Mouse (Mus musculus): ENCODE measurements around the gene Slc37a3. TPM values are rescaled to one million over a fixed set of nuclear protein-coding genes. Genes with fewer than 3 reads are reported as not detected.
"Not testable (repeated sequence)": the region's sequence is repeated elsewhere in the genome, so short reads cannot be mapped to it uniquely, and the experiment has no call there.

Gene Slc37a3
- total RNA-seq (2022) = 10 to 100 TPM; 54.8 to 74.2 (median 64.4) TPM

DNA sequence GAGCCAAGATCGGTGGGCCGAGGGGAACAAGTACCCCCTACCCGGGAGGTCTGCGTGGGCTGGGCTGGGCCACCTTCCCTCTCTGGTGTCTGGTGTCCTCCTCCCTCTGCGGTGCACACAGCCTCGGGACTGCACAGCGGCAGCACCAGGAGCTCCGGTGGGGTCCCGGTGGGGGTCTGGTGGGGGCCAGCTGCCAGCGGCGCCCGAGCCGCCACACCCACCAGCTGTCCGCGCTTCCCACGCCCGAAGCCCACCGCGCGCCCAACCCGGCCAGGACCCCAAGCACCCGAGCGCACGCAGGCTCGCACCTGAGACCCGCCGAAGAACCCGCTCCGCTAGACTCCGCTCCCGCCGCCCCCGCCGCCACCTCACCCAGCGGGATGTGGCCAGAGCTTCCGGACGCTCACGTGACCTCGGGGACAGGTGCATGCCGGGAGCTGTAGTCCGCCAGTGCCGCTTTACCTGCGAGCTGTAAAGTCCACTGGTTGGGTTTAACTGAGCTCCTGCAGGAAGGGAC is at the start of gene Slc37a3:
TSS of gene Slc37a3 (minus strand) at position 365 of the 517 bp plus-strand sequence.
- peak; percentile 82 for DNase-seq (ENCODE audit: low spot score in 2 of 2)

DNA sequence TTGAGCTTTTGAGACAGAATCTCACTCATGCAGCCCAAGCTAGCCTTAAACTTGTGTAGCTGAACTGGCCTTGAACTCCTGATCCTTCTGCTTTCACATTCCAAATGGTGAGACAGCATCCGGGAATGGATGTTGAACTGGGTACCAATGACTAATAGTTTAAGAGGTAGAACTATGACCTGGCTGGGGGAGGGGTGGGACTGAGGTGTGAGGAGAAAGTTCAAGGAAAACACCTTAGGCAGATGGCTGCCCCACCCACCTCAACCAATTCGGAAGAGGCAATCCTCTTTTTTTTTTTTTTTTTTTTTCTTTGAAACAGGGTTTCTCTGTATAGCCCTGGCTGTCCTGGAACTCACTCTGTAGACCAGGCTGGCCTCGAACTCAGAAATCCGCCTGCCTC is 49.2 kb upstream of the Slc37a3 start:
- no peak for DNase-seq (ENCODE audit: low spot score in 2 of 2)

DNA sequence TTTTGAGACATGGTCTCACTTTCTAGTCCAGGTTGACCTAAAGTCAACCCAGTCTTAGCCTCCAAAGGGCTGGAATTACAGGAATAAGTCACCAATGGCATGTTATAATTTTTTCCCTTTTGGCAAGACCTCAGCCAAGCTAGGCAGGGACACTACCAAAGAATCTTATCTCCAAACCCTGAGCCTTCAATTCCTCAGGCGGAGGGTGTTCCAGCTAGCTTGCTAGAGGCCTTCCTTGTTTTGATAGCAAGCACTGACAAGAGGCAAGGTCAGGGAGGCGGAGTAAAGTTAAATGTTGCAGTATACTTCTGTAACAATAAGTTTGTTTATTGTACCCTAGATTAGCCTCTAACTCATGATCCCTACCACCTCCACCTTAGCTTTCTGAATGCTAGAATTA is 47.7 kb upstream of the Slc37a3 start:
- DNase-seq (ENCODE audit: low spot score in 2 of 2) = no peak

DNA sequence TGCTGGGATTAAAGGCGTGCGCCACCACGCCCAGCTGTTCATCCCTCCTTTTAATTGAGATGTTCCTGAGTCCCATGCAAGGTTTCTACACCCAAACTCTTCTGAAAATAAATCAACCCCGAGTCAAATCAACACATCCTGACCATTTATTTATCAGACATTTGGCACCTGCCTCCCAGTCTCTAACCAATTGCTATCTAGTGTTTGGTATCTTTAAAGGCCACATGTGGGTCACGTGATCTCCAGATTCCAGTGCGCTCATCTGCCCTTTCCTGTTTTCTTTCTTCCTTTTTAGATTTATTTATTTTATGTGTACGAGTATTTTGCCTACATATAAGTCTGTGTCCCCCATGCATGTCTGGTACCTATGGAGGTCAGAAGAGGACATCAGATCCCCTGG is 46.2 kb upstream of the Slc37a3 start:
- DNase-seq (ENCODE audit: low spot score in 2 of 2) = no peak

DNA sequence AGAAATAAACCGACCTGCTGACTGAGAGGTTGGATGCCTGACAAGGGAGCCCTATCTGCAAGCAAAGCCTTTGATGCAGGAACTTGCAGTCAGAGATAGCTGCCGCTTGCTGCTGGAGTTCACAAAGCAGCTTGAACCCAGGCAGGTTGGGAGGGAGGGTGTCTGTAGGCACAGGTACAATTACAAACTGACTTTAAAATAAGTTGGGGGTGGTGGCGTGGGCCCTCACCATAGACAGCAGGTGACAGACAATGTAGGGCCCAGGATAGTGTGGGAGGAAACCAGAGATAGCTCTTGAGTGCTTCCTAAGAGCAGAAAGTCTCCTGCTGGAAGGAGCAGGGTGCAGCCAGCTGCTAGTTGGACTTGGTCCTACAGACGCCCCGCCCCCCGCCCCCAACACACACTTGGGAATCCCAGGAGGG is 45.7 kb upstream of the Slc37a3 start:
- no peak for DNase-seq (ENCODE audit: low spot score in 2 of 2)

DNA sequence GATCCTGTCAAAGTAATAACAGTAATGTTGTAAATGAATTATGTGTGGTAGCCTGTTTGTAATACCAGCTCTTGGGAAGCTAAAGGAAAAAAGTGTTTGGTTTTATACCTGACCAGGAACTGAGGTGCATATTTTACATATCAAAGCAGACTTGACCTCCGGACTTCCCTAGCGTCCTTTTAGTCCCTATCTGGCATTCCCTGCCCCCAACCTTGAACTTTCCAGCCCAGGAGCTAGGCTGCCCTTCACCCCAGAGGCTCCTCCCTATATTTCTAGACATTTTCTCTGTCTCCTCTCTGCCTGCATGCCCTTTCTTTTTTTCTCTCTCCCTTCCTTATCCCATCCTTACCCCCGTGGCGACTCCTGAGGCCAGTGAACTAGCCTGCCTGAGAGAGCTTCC is 43.4 kb upstream of the Slc37a3 start:
- no peak for DNase-seq (ENCODE audit: low spot score in 2 of 2)

DNA sequence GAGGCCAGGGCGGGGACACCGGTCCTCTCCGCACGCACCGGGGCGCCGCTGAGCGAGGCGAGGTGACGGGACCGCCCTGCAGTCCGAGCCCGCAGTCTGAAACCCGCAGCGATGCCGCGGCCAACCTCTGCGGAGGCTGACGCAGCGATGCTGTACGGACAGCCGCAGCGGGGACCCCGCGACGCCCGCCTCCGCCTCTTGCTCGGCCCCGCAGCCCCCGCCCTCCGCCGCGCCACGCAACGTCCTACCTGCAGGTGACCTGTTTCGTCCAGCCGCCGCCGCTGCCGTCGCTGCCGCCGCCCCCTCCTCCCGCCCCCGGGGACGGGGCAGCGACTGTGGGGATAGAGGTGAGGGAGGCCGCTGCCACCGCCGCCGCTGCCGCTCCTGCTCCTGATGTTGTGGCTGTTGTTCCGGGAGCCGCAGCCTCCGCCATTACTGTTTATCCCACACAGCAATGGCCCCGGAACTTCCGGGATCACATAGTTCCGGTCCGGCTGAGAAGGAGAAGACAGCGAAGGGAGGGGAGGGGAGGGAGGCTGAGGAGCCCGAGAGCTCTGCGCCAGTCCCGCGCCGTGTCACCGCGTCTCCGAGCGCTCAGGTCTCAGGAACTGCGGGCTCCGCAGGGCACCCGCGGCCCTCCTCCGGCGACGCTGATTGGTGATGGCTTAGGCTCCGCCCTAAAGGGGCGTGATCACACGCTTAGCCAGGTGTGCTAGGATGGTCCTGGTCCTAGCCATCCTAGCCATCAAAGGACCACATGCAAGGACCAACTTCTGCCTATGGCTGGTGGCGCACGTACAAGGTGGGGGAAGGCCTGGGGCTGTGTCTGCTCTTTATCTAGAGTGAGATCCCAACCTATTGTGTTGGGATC is 42.6 kb upstream of the Slc37a3 start, which contains the start of gene Mkrn1:
TSS of gene Mkrn1 (minus strand) at position 612 of the 871 bp plus-strand sequence.
- DNase-seq (ENCODE audit: low spot score in 2 of 2) = peak; percentile 79 to 80

DNA sequence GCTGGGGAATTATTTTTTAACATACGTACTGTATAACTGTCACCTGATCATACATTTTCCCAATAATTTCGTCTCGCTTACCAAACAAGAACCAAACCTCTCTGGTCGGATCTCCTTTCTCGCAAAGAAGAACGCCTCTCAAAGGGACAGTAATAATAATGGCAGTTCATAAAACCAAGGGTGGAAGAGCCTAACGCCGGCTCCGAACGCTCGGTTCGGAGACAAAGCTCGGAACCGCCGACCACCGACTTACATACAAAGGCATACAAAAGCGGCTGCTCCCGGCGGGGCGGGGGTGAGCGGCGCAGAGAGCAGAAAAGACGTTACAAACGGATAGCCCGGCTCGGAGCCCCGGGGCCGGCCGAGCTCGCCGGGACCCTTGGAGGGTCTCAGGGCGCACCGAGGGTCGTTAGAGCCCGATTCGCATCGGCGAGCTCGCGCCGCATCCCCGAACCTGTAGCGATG is 41.9 kb upstream of the Slc37a3 start:
- DNase-seq (ENCODE audit: low spot score in 2 of 2) = peak in 1 of 2 experiments; percentile 26

DNA sequence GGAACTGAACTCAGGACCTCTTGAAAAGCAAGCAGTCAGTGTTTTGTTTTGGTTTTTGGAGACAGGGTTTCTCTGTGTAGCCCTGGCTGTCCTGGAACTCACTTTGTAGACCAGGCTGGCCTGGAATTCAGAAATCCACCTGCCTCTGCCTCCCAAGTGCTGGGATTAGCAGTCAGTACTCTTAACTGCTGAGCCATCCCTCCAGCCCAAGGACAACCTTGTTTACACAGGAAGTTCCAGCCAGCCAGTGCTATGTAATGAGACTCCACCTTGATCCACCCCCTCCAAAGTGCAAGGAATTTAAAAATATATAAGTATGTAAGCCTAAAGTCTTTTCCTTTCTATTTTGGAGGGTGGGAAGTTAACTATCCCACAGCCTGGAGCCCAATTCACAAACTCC is 39.2 kb upstream of the Slc37a3 start:
- not testable (repeated sequence) for DNase-seq (ENCODE audit: low spot score in 2 of 2)

DNA sequence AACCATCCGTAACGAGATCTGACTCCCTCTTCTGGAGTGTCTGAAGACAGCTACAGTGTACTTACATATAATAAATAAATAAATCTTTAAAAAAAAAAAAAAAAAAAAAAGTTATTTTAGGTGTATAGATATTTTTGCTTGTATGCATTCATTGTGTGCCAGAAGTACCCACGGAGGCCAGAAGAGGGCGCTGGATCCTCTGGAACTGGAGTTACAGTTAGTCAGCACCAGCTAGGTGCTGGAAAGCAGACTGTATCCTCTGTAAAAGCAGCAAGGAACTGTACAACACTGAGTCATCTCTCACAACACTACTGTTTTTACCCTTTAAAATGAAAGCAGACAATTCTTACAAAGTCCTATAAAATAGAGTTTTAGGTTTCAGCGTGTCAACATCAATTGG is 38.3 kb upstream of the Slc37a3 start:
- DNase-seq (ENCODE audit: low spot score in 2 of 2) = peak in 1 of 2 experiments; percentile 68

DNA sequence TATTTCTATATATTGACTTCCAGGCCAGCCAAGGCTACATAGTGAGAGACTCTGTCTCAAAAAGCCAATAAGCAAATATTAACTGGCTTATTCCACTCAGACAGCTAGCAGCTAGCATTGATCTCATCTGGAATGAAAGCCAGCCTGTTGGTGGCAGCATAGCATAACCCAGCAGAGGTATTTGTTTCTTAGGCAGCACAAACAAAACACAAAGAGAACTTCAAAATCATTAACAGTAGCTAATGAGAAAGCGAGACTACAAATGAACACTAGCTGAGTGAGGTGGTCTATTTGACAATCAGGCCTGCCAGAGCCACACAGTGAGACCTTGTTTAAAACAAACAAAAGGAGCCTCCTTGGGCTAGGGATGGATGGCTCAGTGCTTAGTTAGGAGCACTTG is 36.6 kb upstream of the Slc37a3 start:
- DNase-seq (ENCODE audit: low spot score in 2 of 2) = no peak

DNA sequence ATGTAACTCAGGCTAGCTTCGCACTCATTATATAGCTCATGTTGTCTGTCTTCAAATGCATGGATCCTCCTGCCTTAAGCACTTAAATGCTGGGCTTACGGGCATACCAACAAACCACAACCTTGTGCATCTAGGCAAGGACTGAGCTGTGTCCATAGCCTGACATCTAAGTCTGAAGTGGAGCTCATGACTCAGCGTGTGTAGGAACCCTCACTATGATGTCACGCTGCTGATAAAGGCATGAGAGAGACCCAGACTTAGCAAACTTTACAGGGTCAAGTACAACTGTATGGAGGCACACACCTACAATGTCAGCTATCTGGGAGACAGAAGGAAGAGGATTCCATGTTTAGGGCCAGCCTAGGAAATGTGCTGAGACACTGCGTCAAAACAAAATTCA is 29.0 kb upstream of the Slc37a3 start:
- DNase-seq (ENCODE audit: low spot score in 2 of 2) = no peak

DNA sequence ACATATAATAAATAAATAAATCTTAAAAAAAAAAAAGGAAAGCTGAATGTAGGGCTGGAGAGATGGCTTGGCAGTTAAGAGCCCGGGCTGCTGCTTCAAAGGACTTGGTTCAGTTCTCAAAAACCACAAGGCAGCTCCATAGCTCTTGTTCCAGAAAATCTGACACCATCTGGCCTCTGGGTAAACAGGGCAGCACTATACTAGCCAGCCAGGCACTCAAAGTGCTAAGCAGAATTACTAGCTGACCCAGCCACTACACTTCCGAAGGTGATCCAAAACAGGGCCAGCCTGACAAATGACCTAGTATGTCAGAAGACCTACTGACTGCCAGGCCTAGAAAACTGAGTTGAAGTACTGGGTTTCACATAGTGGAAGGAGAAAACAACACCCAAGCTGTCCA is 25.7 kb upstream of the Slc37a3 start:
- no peak for DNase-seq (ENCODE audit: low spot score in 2 of 2)

DNA sequence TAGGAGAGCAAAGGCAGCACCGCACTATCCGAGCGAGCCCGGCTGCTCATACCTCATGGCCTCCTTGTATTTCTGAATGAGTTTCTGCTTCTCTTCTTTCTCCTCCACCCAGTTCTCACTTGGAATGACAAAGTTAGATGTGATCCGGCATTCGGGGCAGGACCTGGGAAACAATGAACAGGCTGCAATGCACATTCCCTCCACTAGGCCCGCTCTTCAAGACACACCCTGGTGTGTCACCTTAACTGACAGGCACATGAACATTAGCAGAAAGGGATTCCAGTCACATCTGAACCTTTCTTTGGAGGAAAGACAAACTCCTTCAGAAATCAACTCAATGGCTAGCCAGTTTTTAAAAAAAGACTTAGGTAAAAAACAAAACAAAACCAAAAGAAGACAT is 22.9 kb upstream of the Slc37a3 start:
- no peak for DNase-seq (ENCODE audit: low spot score in 2 of 2)

DNA sequence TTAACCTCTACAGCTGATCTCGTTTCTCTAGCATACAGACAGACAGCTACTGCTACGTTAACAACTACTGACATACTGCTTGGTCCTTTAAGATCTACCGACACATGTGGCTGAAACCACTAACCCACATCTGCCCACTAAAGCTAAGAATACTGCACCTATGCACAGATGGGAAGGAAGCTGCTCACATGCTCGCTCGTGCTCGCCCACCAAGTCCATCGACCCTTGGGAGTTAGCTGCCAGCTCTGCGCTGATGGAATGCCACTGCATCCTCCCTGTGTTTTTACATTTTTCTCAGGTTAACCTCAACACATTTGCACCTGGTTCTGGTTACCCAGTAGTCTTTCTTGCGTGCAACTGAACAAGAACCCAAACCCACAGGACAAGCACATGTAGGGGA is 20.9 kb upstream of the Slc37a3 start:
- DNase-seq (ENCODE audit: low spot score in 2 of 2) = no peak

DNA sequence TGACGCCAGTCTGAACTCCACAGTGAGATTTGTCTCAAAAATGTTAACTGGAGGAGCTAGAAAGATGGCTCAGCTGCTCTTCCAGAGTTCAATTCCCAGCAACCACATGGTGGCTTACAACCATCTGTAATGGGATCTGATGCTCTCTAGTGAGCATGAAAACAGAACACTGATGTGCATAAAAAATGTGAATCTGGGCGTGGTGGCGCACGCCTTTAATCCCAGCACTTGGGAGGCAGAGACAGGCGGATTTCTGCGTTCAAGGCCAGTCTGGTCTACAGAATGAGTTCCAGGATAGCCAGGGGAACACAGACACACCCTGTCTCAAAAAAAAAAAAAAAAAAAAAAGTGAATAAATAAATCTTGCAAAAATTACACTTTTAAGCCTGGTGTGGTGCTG is 19.6 kb upstream of the Slc37a3 start:
- no peak for DNase-seq (ENCODE audit: low spot score in 2 of 2)

DNA sequence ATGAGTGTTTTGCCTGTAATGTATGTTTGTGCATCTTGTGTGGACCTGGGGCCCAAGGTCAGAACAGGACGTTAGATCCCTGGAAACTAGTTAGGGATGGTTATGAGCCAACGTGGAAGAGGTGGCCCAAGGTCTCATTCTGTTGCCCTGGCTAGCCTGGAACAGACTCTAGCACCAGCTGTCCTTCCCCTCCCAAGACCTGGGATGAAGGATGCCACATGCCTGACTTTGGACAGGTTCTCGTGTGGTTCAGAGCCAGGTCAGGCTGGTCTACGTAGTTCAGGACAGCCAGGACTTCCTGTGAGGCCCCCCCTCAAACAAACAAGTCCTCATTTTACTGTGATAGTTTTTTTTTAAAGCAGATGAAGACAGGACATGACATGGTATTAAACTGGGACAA is 18.4 kb upstream of the Slc37a3 start:
- DNase-seq (ENCODE audit: low spot score in 2 of 2) = no peak

DNA sequence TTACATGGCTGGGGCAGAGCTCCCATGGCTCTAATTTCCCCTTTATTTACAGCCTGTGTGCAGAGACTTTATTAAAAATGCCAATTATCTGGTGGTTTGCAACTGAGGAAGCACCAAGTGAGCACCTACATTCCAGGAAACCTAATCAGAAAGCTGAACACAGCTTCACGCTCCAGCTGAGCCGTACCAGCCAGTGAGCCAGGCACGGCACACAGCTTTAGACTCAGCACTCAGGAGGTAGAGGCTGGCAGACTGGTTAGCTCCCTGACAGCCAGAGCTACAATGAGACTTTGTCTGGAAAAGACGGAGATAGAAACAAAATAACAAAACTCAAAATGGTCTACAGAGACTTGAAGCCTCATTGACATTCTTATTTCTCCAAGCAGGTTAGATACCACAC is 18.0 kb upstream of the Slc37a3 start:
- DNase-seq (ENCODE audit: low spot score in 2 of 2) = no peak

DNA sequence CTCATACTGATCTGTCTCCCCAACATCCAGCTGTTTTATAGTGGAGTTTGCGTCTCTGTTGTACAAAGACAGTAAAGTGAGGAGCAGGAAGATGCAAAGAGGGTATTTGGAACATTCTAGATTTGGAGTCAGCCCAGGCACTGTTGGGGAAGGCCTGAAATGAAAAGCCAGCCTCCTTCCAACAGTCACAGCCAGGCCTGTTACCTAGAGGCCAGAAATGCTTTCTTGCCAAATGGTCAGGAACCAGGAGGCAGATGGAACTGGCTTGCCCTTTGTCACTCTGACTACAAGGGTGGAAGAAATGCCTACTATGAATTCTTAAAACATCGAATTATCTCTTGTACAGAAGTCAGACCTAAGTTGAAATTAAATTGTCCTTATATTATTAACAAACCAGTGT is 12.5 kb upstream of the Slc37a3 start:
- no peak for DNase-seq (ENCODE audit: low spot score in 2 of 2)

DNA sequence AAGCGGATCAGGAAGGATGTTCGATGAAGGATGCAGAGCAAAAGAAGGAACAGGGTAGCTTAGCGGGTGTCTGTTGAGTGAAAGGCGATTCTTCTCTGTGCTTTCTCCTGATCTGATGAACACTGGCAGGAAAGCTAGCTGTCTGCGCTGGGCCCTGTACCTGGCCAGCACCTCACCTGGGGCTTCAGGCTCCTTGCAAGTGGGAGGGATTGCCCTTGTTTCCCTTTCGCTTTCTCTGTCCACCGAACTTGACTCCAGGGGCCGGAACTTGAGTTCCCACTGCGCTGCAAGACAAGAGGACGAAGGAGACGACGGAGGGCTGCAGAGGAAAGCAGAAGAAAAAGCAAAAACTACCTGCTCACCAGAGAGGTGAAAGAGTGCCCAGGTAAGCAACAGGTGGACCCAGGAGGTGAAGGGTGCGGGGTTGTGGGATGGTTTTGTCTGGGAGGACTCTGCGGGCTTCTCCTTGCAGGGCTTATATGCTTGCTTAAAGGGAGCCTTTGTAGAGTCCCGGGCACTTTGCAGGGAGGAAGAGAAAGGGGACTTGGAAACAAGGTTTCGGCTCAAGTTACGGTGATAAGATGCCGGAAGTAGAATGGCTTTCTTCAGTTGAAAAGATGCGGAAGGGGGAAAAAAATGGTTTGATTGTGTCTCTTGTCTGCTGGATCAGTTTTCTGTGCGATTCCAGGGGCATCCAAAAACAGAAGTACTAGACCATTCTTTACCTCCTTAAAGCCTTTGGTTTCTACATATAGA is 3.8 kb upstream of the Slc37a3 start, which contains the start of gene Rab19:
TSS of gene Rab19 (plus strand) at position 51 of the 756 bp plus-strand sequence.
- DNase-seq (ENCODE audit: low spot score in 2 of 2) = no peak

DNA sequence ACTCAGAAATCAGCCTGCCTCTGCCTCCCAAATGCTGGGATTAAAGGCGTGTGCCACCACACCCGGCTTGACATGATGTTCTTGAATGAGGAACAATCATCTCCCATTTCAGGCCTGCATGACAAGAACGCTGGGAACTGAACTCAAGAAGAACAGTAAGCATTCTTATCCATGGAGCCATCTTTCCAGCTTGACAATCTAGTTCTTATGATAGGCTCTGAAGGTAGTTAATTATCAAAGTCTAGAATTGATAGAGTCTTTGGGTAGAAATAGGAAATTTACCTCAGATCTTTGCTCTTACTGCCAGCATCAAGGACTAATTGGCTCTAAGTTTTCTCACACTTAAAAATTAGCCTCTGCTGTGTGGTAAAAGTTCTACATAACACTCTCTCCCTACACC is 2.8 kb upstream of the Slc37a3 start:
- DNase-seq (ENCODE audit: low spot score in 2 of 2) = no peak

DNA sequence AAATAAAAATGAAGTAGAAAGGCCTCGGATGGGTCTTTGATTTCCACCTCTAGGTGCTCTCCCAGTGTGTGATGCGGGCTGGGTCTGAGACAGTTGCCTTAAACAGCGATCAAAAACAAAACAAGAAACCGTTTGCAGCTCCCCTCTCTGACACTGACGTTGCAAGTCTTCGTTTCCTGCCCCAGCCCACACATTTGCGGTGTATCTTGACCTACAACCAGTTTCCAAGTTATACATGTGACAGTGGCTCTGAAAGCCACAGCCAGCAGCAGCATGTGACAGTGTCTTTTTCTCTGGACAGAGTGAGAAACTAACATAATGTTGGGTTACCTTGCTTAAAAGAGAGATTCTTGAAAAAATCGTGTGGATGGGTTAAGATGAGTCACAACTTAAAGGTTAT is 2.3 kb upstream of the Slc37a3 start:
- DNase-seq (ENCODE audit: low spot score in 2 of 2) = no peak
